Mouse (Mus musculus) brain, embryonic 14.5 days (tissue): ENCODE measurements around the gene Tmem117.

ENCODE experiments used
- CTCF ChIP-seq: fragments of 200-500 bp; IDR thresholded peaks from 2 replicates; pipeline ENCODE4 v1.5.1; 2012; ENCODE audit warnings: inconsistent platforms, mild to moderate bottlenecking, moderate library complexity, borderline replicate concordance; ENCODE audit not compliant: insufficient read depth, insufficient read length; ENCODE audit errors: extremely low read depth
- POLR2A ChIP-seq: fragments of 200-500 bp; IDR thresholded peaks from 2 replicates; pipeline ENCODE4 v1.6.1; 2012; ENCODE audit warnings: mild to moderate bottlenecking, inconsistent platforms, borderline replicate concordance; ENCODE audit not compliant: poor library complexity, insufficient read depth, insufficient read length, severe bottlenecking; ENCODE audit errors: extremely low read depth

- TF ChIP-seq CTCF, result no peak
- TF ChIP-seq POLR2A, result no peak
Observed at GRCm38 (mm10) chr15:94689195-94689883, 60.3 kb downstream of the Tmem117 start.
